Mouse (Mus musculus): ENCODE results near the gene Vasn.

GRCm38 (mm10) chr16:4639831-4640237 is at the start of gene Vasn, which contains the start of gene Dnaja3:
- no peak for TF ChIP-seq CTCF (IDR thresholded peaks at IDR 0.05; ENCODE audit: borderline replicate concordance, control insufficient read depth, extremely low read depth, insufficient read depth, low read length, poor library complexity)
- TF ChIP-seq POLR2A (IDR thresholded peaks at IDR 0.05; ENCODE audit: control insufficient read depth, extremely low read depth, insufficient read depth, low read length, poor library complexity), result no peak
